Mouse (Mus musculus): ENCODE results near the gene Hdhd5. TPM values are rescaled to one million over a fixed set of nuclear protein-coding genes. Genes with fewer than 3 reads are reported as not detected.

Hdhd5 gene
- polyA plus RNA-seq, 1 experiment from 2014 or later: 16.5 TPM

GRCm38 (mm10) chr6:120517311-120517710 is 13.8 kb downstream of the Hdhd5 start:
- H3K36me3 ChIP-seq: 0 out of 2 replicates have a peak, but pooled peaks cover 7% of the 10 kb centered on the region
- no peak overlapping the region for H3K27ac ChIP-seq
- H3K4me1 ChIP-seq (replicated peaks): no peaks in the 10 kb centered on the region
- no peak for ATAC-seq
- no peaks in the 10 kb centered on the region for H3K9me3 ChIP-seq
- H3K4me3 ChIP-seq (replicated peaks): no peak overlapping the region
- no peak overlapping the region for H3K4me2 ChIP-seq (replicated peaks)
- H3K9ac ChIP-seq: no peak overlapping the region
- 95% methylated on average over 5 of the region's 5 CpGs for WGBS
- no peaks in the 10 kb centered on the region for H3K27me3 ChIP-seq (replicated peaks)

GRCm38 (mm10) chr6:120516879-120517278 is 14.2 kb downstream of the Hdhd5 start:
- H3K4me2 ChIP-seq (replicated peaks): no peak overlapping the region
- H3K9me3 ChIP-seq: no peaks in the 10 kb centered on the region
- no peak overlapping the region for H3K4me3 ChIP-seq (replicated peaks)
- no peaks in the 10 kb centered on the region for H3K4me1 ChIP-seq (replicated peaks)
- no peaks in the 10 kb centered on the region for H3K27me3 ChIP-seq (replicated peaks)
- no peak for ATAC-seq
- H3K27ac ChIP-seq: no peak overlapping the region
- WGBS: 88% methylated on average over 6 of the region's 6 CpGs
- H3K36me3 ChIP-seq: 0 out of 2 replicates have a peak, but pooled peaks cover 7% of the 10 kb centered on the region
- no peak overlapping the region for H3K9ac ChIP-seq

DNA sequence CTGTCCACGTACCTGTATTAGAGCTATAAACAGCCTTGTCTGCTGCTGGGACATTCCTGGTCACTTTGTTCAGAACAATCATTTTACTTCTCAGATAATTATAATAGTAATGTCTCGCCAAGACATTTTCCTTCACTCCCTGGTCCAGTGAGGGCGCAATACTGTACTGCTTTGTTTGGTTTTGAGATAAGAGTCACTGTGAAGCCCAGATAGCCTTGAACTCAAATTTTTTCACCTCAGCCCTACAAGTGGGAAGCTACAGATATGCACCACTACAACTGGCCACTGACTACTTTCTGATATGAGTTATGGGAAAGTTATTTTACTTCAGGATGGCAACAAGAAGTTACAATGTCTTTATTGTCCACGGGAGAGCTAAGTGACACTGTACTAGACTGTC is 14.7 kb downstream of the Hdhd5 start:
- H3K27ac ChIP-seq: no peak overlapping the region
- H3K4me3 ChIP-seq (replicated peaks): no peak overlapping the region
- no peaks in the 10 kb centered on the region for H3K27me3 ChIP-seq (replicated peaks)
- no peaks in the 10 kb centered on the region for H3K4me1 ChIP-seq (replicated peaks)
- no peak overlapping the region for H3K9ac ChIP-seq
- 84% methylated on average over 4 of the region's 4 CpGs for WGBS
- H3K4me2 ChIP-seq (replicated peaks): no peak overlapping the region
- H3K9me3 ChIP-seq: no peaks in the 10 kb centered on the region
- 0 out of 2 replicates have a peak, but pooled peaks cover 7% of the 10 kb centered on the region for H3K36me3 ChIP-seq
- no peak; the same call in 1 of the 2 replicates for ATAC-seq

- 73% methylated on average over 6 of the region's 6 CpGs for WGBS
Observed at GRCm38 (mm10) chr6:120511212-120511611, 19.9 kb downstream of the Hdhd5 start.

DNA sequence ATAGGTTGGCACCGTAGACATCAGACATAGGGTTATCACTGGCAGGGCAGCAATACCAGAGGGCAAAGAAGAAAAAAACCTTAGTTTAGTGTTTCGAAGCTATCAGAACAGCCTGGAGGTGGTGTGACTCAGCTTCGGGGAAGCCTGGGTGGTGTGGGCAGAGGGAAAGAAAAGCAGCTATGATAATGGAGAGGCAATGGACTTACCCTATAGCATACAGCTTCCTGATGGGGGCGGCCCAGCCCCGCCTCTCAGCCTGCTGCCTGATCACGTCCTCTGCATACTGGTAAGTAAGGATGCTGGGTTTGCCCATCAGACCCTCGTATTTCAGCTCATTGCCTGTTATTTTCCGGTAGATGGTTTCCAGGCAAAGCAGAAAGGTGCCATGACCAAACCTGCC is 20.7 kb downstream of the Hdhd5 start:
- Histone ChIP-seq H3K4me3 (replicated peaks) (no peak overlapping the region), H3K4me2 (replicated peaks) (no peak overlapping the region), H3K27ac (no peak overlapping the region), H3K4me1 (replicated peaks) (no peaks in the 10 kb centered on the region), H3K9ac (no peak overlapping the region), H3K27me3 (replicated peaks) (no peaks in the 10 kb centered on the region), H3K36me3 (peaks cover 9% of the 10 kb centered on the region; the same call in 1 of the 2 replicates), H3K9me3 (no peaks in the 10 kb centered on the region)
- 86% methylated on average over 8 of the region's 8 CpGs for WGBS
- ATAC-seq: no peak

More at GRCm38 (mm10) chr6:120511212-120511611, 19.9 kb downstream of the Hdhd5 start:
- no peaks in the 10 kb centered on the region for H3K9me3 ChIP-seq
- H3K9ac ChIP-seq: no peak overlapping the region
- no peaks in the 10 kb centered on the region for H3K27me3 ChIP-seq (replicated peaks)
- no peaks in the 10 kb centered on the region for H3K4me1 ChIP-seq (replicated peaks)
- no peak overlapping the region for H3K4me3 ChIP-seq (replicated peaks)
- no peak overlapping the region for H3K4me2 ChIP-seq (replicated peaks)
- no peak overlapping the region for H3K27ac ChIP-seq
- ATAC-seq: no peak
- peaks cover 9% of the 10 kb centered on the region; the same call in 1 of the 2 replicates for H3K36me3 ChIP-seq

DNA sequence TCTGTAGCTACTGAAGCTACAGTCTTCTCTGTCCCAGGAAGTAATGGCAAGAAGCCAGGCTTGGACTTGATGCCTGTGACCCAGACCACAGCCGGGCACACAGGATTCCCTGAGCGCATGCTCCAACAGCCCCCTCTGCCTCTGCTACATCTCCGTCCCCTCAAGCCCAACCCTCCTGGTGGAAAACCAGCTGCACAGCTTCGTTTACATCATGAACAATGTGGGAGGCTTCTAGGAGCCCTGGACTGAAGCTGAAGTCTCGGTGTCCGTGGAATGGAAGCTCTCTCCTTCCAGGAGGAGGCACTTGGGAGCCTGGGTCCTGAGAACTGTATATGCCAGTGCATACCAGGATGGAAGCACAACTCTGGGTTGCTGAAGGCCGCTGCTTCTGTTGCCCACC is 21.1 kb downstream of the Hdhd5 start:
- no peaks in the 10 kb centered on the region for H3K27me3 ChIP-seq (replicated peaks)
- no peak for ATAC-seq

DNA sequence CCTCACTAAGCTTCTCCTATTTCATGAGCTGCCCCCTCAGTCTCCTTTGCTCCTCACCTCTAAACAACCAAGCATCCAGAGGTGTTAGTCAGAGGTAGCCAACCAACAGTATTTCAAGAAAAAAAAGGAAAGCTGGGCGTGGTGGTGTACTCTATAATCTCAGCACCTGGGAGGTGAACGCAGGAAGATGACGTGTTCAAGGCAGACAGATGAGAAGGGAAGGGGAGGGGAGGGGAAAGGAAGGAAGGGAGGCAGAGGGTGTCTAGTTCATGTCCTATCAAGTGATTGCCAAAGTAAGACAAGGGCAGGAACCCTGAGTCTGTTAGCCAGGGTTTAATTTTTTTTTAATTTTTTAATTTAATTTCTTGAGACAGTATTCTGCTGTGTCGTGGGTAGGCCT is 22.5 kb downstream of the Hdhd5 start:
- WGBS: 81% methylated on average over 4 of the region's 4 CpGs
- no peak overlapping the region for H3K4me3 ChIP-seq (replicated peaks)

More for the DNA sequence above, 21.1 kb downstream of the Hdhd5 start:
- Histone ChIP-seq H3K9ac (no peak overlapping the region), H3K9me3 (no peaks in the 10 kb centered on the region), H3K27ac (no peak overlapping the region), H3K4me2 (replicated peaks) (no peak overlapping the region), H3K36me3 (peaks cover 9% of the 10 kb centered on the region; the same call in 1 of the 2 replicates), H3K4me1 (replicated peaks) (no peaks in the 10 kb centered on the region), H3K4me3 (replicated peaks) (no peak overlapping the region)
- 67% methylated on average over 7 of the region's 7 CpGs for WGBS

GRCm38 (mm10) chr6:120505531-120505930 is 25.6 kb downstream of the Hdhd5 start:
- no peak overlapping the region for H3K27ac ChIP-seq
- no peaks in the 10 kb centered on the region for H3K4me1 ChIP-seq (replicated peaks)
- no peak overlapping the region for H3K4me2 ChIP-seq (replicated peaks)
- 0 out of 2 replicates have a peak, but pooled peaks cover under 1% of the 10 kb centered on the region for H3K9me3 ChIP-seq
- H3K4me3 ChIP-seq (replicated peaks): no peak overlapping the region
- H3K36me3 ChIP-seq: peaks cover 5% of the 10 kb centered on the region; the same call in 1 of the 2 replicates
- 78% methylated on average over 4 of the region's 4 CpGs for WGBS
- ATAC-seq: no peak
- no peak overlapping the region for H3K9ac ChIP-seq
- no peaks in the 10 kb centered on the region for H3K27me3 ChIP-seq (replicated peaks)

More for the DNA sequence above, 22.5 kb downstream of the Hdhd5 start:
- no peak for ATAC-seq
- peaks cover 5% of the 10 kb centered on the region; the same call in 1 of the 2 replicates for H3K36me3 ChIP-seq
- no peaks in the 10 kb centered on the region for H3K4me1 ChIP-seq (replicated peaks)
- no peak overlapping the region for H3K27ac ChIP-seq
- H3K9ac ChIP-seq: no peak overlapping the region
- no peaks in the 10 kb centered on the region for H3K9me3 ChIP-seq
- no peak overlapping the region for H3K4me2 ChIP-seq (replicated peaks)
- H3K27me3 ChIP-seq (replicated peaks): no peaks in the 10 kb centered on the region

DNA sequence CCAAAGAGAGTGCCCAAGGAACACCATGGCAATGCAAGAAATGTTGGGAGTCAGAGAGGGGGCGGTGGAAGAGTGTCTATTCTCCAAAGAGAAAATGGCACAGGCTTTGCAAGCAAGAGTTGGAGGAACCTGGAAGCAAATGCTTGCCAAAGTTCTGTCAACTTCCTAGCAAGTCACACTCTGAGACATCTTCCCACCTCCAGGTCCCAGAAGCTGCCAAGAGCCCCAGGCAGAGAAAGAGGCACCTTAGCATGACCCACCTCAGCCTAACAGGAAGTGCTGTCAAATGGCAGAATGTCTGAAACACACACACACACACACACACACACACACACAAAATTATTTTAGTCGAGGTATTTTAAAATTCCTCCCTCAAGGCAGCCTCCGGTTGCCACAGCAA is 27.1 kb downstream of the Hdhd5 start:
- no peaks in the 10 kb centered on the region for H3K27me3 ChIP-seq (replicated peaks)
- H3K4me1 ChIP-seq (replicated peaks): no peaks in the 10 kb centered on the region
- H3K9me3 ChIP-seq: 0 out of 2 replicates have a peak, but pooled peaks cover 3% of the 10 kb centered on the region
- no peak for ATAC-seq
- no peak overlapping the region for H3K4me2 ChIP-seq (replicated peaks)
- no peak overlapping the region for H3K9ac ChIP-seq
- H3K36me3 ChIP-seq: no peaks in the 10 kb centered on the region; the same call in 1 of the 2 replicates
- WGBS: 77% methylated on average over 3 of the region's 3 CpGs
- no peak overlapping the region for H3K4me3 ChIP-seq (replicated peaks)
- no peak overlapping the region for H3K27ac ChIP-seq

DNA sequence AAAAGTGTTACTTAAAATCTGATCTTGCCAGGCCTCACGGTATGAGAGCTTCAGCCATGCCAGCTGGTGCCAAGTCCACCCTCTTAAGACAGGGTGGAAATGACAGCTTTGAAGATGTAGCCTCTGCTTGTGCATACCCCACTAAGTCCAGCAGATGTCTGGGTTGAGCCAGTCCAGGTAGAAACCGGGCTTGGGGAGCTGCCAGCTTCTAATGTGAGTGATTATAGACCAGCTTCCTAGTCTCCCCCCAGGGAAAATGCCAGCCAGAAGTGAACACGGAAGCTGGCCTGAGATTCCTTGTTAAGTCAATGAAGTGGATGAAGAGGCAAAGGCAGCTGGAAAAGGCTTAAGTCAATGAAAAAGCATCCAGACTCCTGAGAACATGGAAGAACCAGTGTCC is 34.6 kb downstream of the Hdhd5 start:
- no peak overlapping the region for H3K4me2 ChIP-seq (replicated peaks)
- H3K27me3 ChIP-seq (replicated peaks): peaks cover 28% of the 10 kb centered on the region
- ATAC-seq: no peak
- no peaks in the 10 kb centered on the region for H3K36me3 ChIP-seq
- no peak overlapping the region for H3K9ac ChIP-seq
- 61% methylated on average over 3 of the region's 3 CpGs for WGBS
- H3K9me3 ChIP-seq: 0 out of 2 replicates have a peak, but pooled peaks cover 3% of the 10 kb centered on the region
- peaks cover 20% of the 10 kb centered on the region for H3K4me1 ChIP-seq (replicated peaks)
- H3K27ac ChIP-seq: no peak overlapping the region
- no peak overlapping the region for H3K4me3 ChIP-seq (replicated peaks)

DNA sequence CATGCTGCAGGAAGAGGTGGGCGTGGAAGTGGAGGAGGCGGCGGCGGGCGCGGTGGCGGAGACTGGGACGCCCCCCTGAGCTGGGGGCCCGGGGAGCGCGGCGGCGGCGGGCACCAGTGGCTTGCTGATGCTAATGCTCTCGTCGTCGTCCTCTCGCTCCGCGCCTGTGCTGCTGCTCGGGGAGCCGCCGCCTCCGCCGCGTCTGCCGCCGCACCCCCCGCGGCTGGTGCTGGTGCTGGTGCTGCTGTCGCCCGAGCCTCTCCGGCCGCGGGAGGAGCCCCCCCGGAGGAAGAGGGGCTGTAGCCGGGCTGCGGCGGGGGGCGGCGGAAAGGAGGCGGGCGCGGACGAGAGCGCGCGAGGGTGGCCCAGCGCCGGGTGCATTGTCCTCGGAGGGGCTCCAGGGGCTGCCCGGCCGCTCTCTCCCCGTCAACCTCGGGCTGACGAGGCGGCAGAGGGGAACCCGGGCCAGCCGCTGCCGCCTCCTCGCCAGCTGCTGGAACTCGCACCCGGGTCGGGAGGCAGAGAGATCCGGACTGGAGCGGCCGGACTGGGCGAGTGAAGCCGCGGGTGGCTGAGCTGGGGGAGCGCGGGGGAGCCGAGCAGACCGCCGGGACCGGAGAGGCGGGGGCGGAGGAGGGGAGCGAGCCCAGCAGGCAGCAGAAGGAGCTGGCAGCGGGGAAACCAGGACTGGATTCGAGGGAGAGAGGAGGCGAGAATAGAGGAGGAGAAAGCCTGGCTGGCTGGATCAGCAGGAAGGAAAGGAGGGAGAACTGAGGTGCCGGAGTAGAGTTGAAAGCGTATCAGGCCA is 37.5 kb downstream of the Hdhd5 start, which contains the start of gene Tmem121b:
Gene Tmem121b (minus strand): TSS at position 434 of the 808 bp plus-strand sequence.
- no peak within 1 kb of the TSS for H3K27ac ChIP-seq
- ATAC-seq: peak; percentile 79
- peaks cover 20% of the 10 kb centered on the region for H3K4me1 ChIP-seq (replicated peaks)
- no peaks in the 10 kb centered on the region for H3K36me3 ChIP-seq
- peak within 1 kb of the TSS; percentile 44 for H3K9ac ChIP-seq
- H3K9me3 ChIP-seq: no peaks in the 10 kb centered on the region
- H3K4me3 ChIP-seq (replicated peaks): peak within 1 kb of the TSS; percentile 61
- H3K27me3 ChIP-seq (replicated peaks): peaks cover 34% of the 10 kb centered on the region
- H3K4me2 ChIP-seq (replicated peaks): peak within 1 kb of the TSS; percentile 96
- WGBS: under 1% methylated on average over 81 of the region's 84 CpGs

GRCm38 (mm10) chr6:120492499-120493373 is 38.4 kb downstream of the Hdhd5 start:
- Histone ChIP-seq H3K9ac (peak overlapping the region; percentile 44; the same call in 1 of the 2 replicates), H3K27ac (no peak overlapping the region), H3K27me3 (replicated peaks) (peaks cover 34% of the 10 kb centered on the region), H3K36me3 (no peaks in the 10 kb centered on the region), H3K4me1 (replicated peaks) (peaks cover 20% of the 10 kb centered on the region), H3K4me2 (replicated peaks) (peak overlapping the region; percentile 96), H3K9me3 (no peaks in the 10 kb centered on the region), H3K4me3 (replicated peaks) (peak overlapping the region; percentile 61)
- WGBS: 1% methylated on average over 92 of the region's 95 CpGs
- peak; percentile 38 for ATAC-seq

All from intestine, embryonic 15.5 days (tissue).